ENCODE assay signal across 10 mouse cellular contexts in genomic region chr3:26095551-26095950, GRCm38 (mm10).
DNase-seq lines count a peak whose midpoint lies in the region; ATAC-seq and TF ChIP-seq lines count a peak whose summit lies in the region.
"Had no signal": no experiment of that assay in that cellular context is flagged by ENCODE, and none has a peak within 500 bp of the region (broad histone marks: within the 10 kb centered on the region; RNA-seq: fewer than 3 reads in every experiment).

No protein-coding gene starts in this region.

- H3K36me3 ChIP-seq in forebrain, postnatal 0 days (ENCODE audit: insufficient read depth), result no peaks in the 10 kb centered on the region
- H3K36me3 ChIP-seq in forebrain, embryonic 15.5 days, result no peaks in the 10 kb centered on the region
- no peaks in the 10 kb centered on the region for H3K36me3 ChIP-seq in midbrain, embryonic 10.5 days
- no peaks in the 10 kb centered on the region for H3K36me3 ChIP-seq in midbrain, embryonic 15.5 days (replicated peaks)

- H3K27ac ChIP-seq in forebrain, postnatal 0 days (ENCODE audit: low read depth, low read length), result no peak overlapping the region
- no peak overlapping the region for H3K27ac ChIP-seq in forebrain, embryonic 15.5 days (replicated peaks)
- no peak overlapping the region for H3K27ac ChIP-seq in midbrain, embryonic 10.5 days (replicated peaks)
- no peak overlapping the region for H3K27ac ChIP-seq in midbrain, embryonic 15.5 days

- no peak for ATAC-seq in forebrain, postnatal 0 days
- no peak for ATAC-seq in forebrain, embryonic 15.5 days (replicated peaks)
- no peak for ATAC-seq in midbrain, embryonic 15.5 days (replicated peaks)

- no peak for DNase-seq in forebrain, postnatal 0 days
- DNase-seq in midbrain, embryonic 10.5 days (ENCODE audit: low spot score), result peak; percentile 12
- peak; percentile 4 for DNase-seq in adrenal gland, postnatal 25 days
- DNase-seq in retina, embryonic 14.5 days (ENCODE audit: low spot score), result peak; percentile 54
- DNase-seq in MN1 (ENCODE audit: low spot score), result no peak
- no peak for DNase-seq in layer of hippocampus, adult 9-10 months (ENCODE audit: low spot score)

- H3K9me3 ChIP-seq in forebrain, postnatal 0 days (ENCODE audit: low read length), result no peaks in the 10 kb centered on the region
- H3K9me3 ChIP-seq in forebrain, embryonic 15.5 days, result no peaks in the 10 kb centered on the region
- H3K9me3 ChIP-seq in midbrain, embryonic 10.5 days (replicated peaks), result no peaks in the 10 kb centered on the region
- no peaks in the 10 kb centered on the region for H3K9me3 ChIP-seq in midbrain, embryonic 15.5 days

- no peaks in the 10 kb centered on the region for H3K27me3 ChIP-seq in forebrain, postnatal 0 days (ENCODE audit: insufficient read depth, low read length)
- H3K27me3 ChIP-seq in forebrain, embryonic 15.5 days, result no peaks in the 10 kb centered on the region
- H3K27me3 ChIP-seq in midbrain, embryonic 10.5 days (ENCODE audit: low read depth, poor library complexity, severe bottlenecking), result no peaks in the 10 kb centered on the region
- H3K27me3 ChIP-seq in midbrain, embryonic 15.5 days (replicated peaks), result no peaks in the 10 kb centered on the region

- no peak overlapping the region for H3K4me3 ChIP-seq in forebrain, postnatal 0 days (ENCODE audit: low read depth, low read length)
- H3K4me3 ChIP-seq in forebrain, embryonic 15.5 days, result no peak overlapping the region
- H3K4me3 ChIP-seq in midbrain, embryonic 10.5 days, result no peak overlapping the region
- H3K4me3 ChIP-seq in midbrain, embryonic 15.5 days, result no peak overlapping the region
- H3K4me3 ChIP-seq: erythroblast, embryonic 14.5 days had no signal

- H3K4me1 ChIP-seq in forebrain, postnatal 0 days (ENCODE audit: insufficient read depth), result no peaks in the 10 kb centered on the region
- H3K4me1 ChIP-seq in forebrain, embryonic 15.5 days, result no peaks in the 10 kb centered on the region
- H3K4me1 ChIP-seq in midbrain, embryonic 10.5 days, result no peaks in the 10 kb centered on the region
- H3K4me1 ChIP-seq in midbrain, embryonic 15.5 days, result no peaks in the 10 kb centered on the region

- TF ChIP-seq CTCF in forebrain, postnatal 0 days (IDR thresholded peaks at IDR 0.05; ENCODE audit: low read depth), result peak; percentile 36

- no peak overlapping the region for H3K4me2 ChIP-seq in forebrain, postnatal 0 days (ENCODE audit: low read depth)
- no peak overlapping the region for H3K4me2 ChIP-seq in forebrain, embryonic 15.5 days (replicated peaks)
- no peak overlapping the region for H3K4me2 ChIP-seq in midbrain, embryonic 15.5 days
- H3K4me2 ChIP-seq: heart, embryonic 11.5 days had no signal

- H3K9ac ChIP-seq in forebrain, postnatal 0 days, result no peak overlapping the region
- no peak overlapping the region for H3K9ac ChIP-seq in forebrain, embryonic 15.5 days (replicated peaks)
- H3K9ac ChIP-seq in midbrain, embryonic 15.5 days, result no peak overlapping the region

Comparison
In these comparisons a context has a peak if more than half of its experiments do, and no peak if none do; other contexts are left out.
1. DNase-seq: peak in midbrain, embryonic 10.5 days (single experiment), adrenal gland, postnatal 25 days (single experiment) and retina, embryonic 14.5 days (single experiment); none in forebrain, postnatal 0 days (single experiment), MN1 (single experiment) and layer of hippocampus, adult 9-10 months (single experiment).